Mouse (Mus musculus): ENCODE data around the gene Dynlrb2.

The Dynlrb2 gene

GRCm38 (mm10) chr8:116540136-116540535, 35.4 kb downstream of the Dynlrb2 start:
- in situ Hi-C loops (cut with MseI, MboI), result no loop called here

DNA sequence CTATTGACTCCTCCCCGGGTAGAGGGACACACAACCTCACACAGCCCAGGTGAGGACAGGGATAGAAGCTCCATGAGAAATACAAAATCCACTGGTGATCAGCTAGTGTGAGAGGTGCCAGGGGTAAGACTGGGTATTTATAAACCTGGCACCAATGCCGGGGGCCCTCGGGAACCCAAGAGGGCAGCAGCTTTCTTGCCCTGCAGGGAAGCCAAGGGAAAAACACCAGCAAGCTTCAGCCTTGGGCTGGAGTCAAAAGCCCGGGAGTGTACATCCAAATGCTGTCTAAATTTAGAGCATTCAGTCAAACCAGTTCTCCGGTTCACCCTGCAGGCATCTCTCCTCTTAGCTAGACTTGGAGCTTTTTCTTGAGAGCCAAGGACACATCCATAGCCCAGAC, 38.1 kb downstream of the Dynlrb2 start:
- in situ Hi-C loops (cut with MseI, MboI), result no loop called here

- in situ Hi-C loops (cut with MseI, MboI), result no loop called here
Measured at GRCm38 (mm10) chr8:116543366-116543765, 38.6 kb downstream of the Dynlrb2 start.

DNA sequence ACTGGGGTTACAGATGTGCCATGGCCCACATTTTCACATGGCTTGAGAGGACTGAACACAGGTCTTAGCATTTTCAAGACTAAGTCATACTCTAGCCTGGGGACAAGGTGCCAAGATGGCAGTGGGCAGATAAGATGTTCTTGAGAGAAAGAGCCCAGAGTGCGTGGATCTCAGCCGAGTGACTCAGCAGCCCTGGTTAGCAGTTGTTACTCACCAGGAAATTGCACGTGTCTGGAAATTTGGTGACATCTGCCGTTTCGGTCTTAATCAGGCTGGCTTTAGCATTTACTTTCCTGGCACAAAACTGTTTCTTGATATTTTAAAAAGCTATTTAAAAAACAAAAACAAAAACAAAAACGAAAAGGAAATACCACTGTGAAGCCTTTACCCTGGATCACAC, 47.5 kb downstream of the Dynlrb2 start:
- in situ Hi-C loops (cut with MseI, MboI), result no loop called here

DNA sequence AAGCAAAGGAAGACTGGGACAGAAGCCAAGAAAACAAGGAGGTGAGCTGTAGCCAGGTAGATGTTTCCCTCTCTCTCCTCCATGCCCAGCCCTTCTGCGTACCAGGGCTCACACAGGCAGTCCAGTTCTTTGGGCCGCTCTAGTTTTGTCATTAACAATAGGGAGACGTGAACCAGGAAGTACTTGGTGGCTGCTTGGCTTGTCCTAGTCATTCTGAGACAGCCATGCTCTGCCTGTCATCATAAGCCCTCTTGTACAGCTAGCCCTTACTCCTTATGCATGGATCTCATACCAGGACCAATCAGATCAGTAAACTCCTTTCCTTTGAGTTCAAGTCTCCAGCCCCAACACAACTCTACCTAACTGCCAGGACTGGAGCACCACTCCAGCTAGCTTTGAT, 48.0 kb downstream of the Dynlrb2 start:
- in situ Hi-C loops (cut with MseI, MboI), result no loop called here

All from mouse trophoblast stem cell (cell line).